Mouse (Mus musculus) midbrain, embryonic 14.5 days (tissue): ENCODE measurements at regions not wholly inside any gene's neighbourhood (a gene's known extent, or its start where the extent isn't known, plus 50 kb on each side); places are given as distances from the start of the nearest gene placed in this dataset.

Experiments
- ATAC-seq: fragments of 200-750 bp; cut with Nextera tagmentation; 2 replicates; pipeline ENCODE4 v1.8.0; 2017; ENCODE audit warnings: moderate number of reproducible peaks, moderate library complexity; ENCODE audit not compliant: low FRiP score, low TSS enrichment
- DNase-seq: peaks from one replicate; pipeline ENCODE4 v3.0.0-alpha.2; 2015
- H3K27ac ChIP-seq: fragments of 300-500 bp; sonication (generic); replicated peaks from 2 replicates; pipeline ENCODE4 v1.5.1; 2014; ENCODE audit warnings: mild to moderate bottlenecking, low read depth, low read length, moderate library complexity
- H3K27me3 ChIP-seq: fragments of 300-500 bp; sonication (generic); 2 replicates; pipeline ENCODE4 v1.6.1; 2014; ENCODE audit warnings: low read length, control low read depth, mixed read lengths; ENCODE audit not compliant: control insufficient read depth, insufficient read depth
- H3K36me3 ChIP-seq: fragments of 300-500 bp; sonication (generic); 2 replicates; pipeline ENCODE4 v1.6.1; 2014; ENCODE audit warnings: low read length, control low read depth; ENCODE audit not compliant: control insufficient read depth, insufficient read depth
- H3K4me1 ChIP-seq: fragments of 300-500 bp; sonication (generic); 2 replicates; pipeline ENCODE4 v1.6.1; 2014; ENCODE audit warnings: mild to moderate bottlenecking, antibody characterized with exemption, low read length, control low read depth; ENCODE audit not compliant: control insufficient read depth, insufficient read depth
- H3K4me2 ChIP-seq: fragments of 300-500 bp; sonication (generic); 2 replicates; pipeline ENCODE4 v1.6.1; 2014; ENCODE audit warnings: mild to moderate bottlenecking, low read length, moderate library complexity
- H3K4me3 ChIP-seq: fragments of 300-500 bp; sonication (generic); replicated peaks from 2 replicates; pipeline ENCODE4 v1.5.1; 2014; ENCODE audit warnings: low read depth, low read length
- H3K9ac ChIP-seq: fragments of 300-500 bp; sonication (generic); replicated peaks from 2 replicates; pipeline ENCODE4 v1.6.1; 2014; ENCODE audit warnings: mild to moderate bottlenecking, low read length, moderate library complexity
- H3K9me3 ChIP-seq: fragments of 300-500 bp; sonication (generic); 2 replicates; pipeline ENCODE4 v1.6.1; 2016; ENCODE audit warnings: low read length, control low read depth, mixed read lengths; ENCODE audit not compliant: control insufficient read depth
- WGBS: fragments of 180-500 bp; shearing (Covaris S2); extraction: QIAGEN DNeasy Blood & Tissue Kit; methylation state at CpG from one replicate; pipeline ENCODE4 v1.1.7; 2014; 5-methylcytosine and 5-hydroxymethylcytosine counted together

GRCm38 (mm10) chr9:99800076-99800475 lies 75.9 kb downstream of the Sox14 start:
- ATAC-seq: 0 out of 2 replicates have a peak, but pooled peaks have one; percentile 9
- H3K27ac ChIP-seq: peak overlapping the region; percentile 82
- peak; percentile 51 for DNase-seq
- H3K4me3 ChIP-seq: peak overlapping the region; percentile 31
- H3K9ac ChIP-seq: peak overlapping the region; percentile 13; the same call in 1 of the 2 replicates
- peaks cover 26% of the 10 kb centered on the region for H3K4me1 ChIP-seq
- H3K4me2 ChIP-seq: peak overlapping the region; percentile 58
- no peaks in the 10 kb centered on the region; the same call in 1 of the 2 replicates for H3K27me3 ChIP-seq
- no peaks in the 10 kb centered on the region for H3K36me3 ChIP-seq
- no peaks in the 10 kb centered on the region for H3K9me3 ChIP-seq
- WGBS: 1% methylated on average over 13 of the region's 13 CpGs

- H3K9me3 ChIP-seq: no peaks in the 10 kb centered on the region
Observed at GRCm38 (mm10) chr9:99799387-99800021, 76.5 kb downstream of the Sox14 start.

GRCm38 (mm10) chr9:99797066-99797770 lies 78.8 kb downstream of the Sox14 start:
- Histone ChIP-seq H3K27ac (no peak overlapping the region), H3K9me3 (no peaks in the 10 kb centered on the region), H3K4me1 (peaks cover 26% of the 10 kb centered on the region), H3K4me2 (no peak overlapping the region), H3K4me3 (no peak overlapping the region), H3K9ac (no peak overlapping the region), H3K36me3 (no peaks in the 10 kb centered on the region), H3K27me3 (peaks cover 12% of the 10 kb centered on the region; the same call in 1 of the 2 replicates)
- DNase-seq (peak; percentile 61), ATAC-seq (no peak)
- WGBS: 6% methylated on average over 9 of the region's 9 CpGs

More at GRCm38 (mm10) chr9:99799387-99800021, 76.5 kb downstream of the Sox14 start:
- ATAC-seq (peak; percentile 90), DNase-seq (peak; percentile 84)
- Histone ChIP-seq H3K4me2 (peak overlapping the region; percentile 58), H3K36me3 (no peaks in the 10 kb centered on the region), H3K4me3 (peak overlapping the region; percentile 31), H3K27me3 (peaks cover under 1% of the 10 kb centered on the region; the same call in 1 of the 2 replicates), H3K4me1 (peaks cover 26% of the 10 kb centered on the region), H3K9ac (peak overlapping the region; percentile 13; the same call in 1 of the 2 replicates), H3K27ac (peak overlapping the region; percentile 82)
- WGBS: 1% methylated on average over 16 of the region's 16 CpGs

- no peak overlapping the region for H3K4me2 ChIP-seq
- H3K9me3 ChIP-seq: no peaks in the 10 kb centered on the region
- H3K27ac ChIP-seq: no peak overlapping the region; the same call in 1 of the 2 replicates
- WGBS: 80% methylated on average over 7 of the region's 7 CpGs
- H3K36me3 ChIP-seq: no peaks in the 10 kb centered on the region
- DNase-seq (no peak), ATAC-seq (no peak)
- peaks cover 12% of the 10 kb centered on the region; the same call in 1 of the 2 replicates for H3K27me3 ChIP-seq
- peaks cover 7% of the 10 kb centered on the region; the same call in 1 of the 2 replicates for H3K4me1 ChIP-seq
- no peak overlapping the region for H3K9ac ChIP-seq
- no peak overlapping the region for H3K4me3 ChIP-seq
Observed at GRCm38 (mm10) chr9:99792700-99793099, 75.6 kb upstream of the Cldn18 start.

GRCm38 (mm10) chr9:99786864-99787263 lies 69.8 kb upstream of the Cldn18 start:
- H3K27me3 ChIP-seq: no peaks in the 10 kb centered on the region
- H3K9me3 ChIP-seq: no peaks in the 10 kb centered on the region
- no peak overlapping the region for H3K9ac ChIP-seq
- no peak overlapping the region for H3K4me3 ChIP-seq
- no peaks in the 10 kb centered on the region for H3K4me1 ChIP-seq
- WGBS: 90% methylated on average over 7 of the region's 7 CpGs
- no peaks in the 10 kb centered on the region for H3K36me3 ChIP-seq
- no peak overlapping the region for H3K4me2 ChIP-seq
- ATAC-seq (no peak), DNase-seq (no peak)
- H3K27ac ChIP-seq: no peak overlapping the region

- H3K4me1 ChIP-seq: no peaks in the 10 kb centered on the region
- no peak overlapping the region for H3K4me2 ChIP-seq
- no peaks in the 10 kb centered on the region for H3K27me3 ChIP-seq
- no peaks in the 10 kb centered on the region for H3K36me3 ChIP-seq
- H3K4me3 ChIP-seq: no peak overlapping the region
- H3K9me3 ChIP-seq: no peaks in the 10 kb centered on the region
- WGBS: 76% methylated on average over 2 of the region's 2 CpGs
- no peak for DNase-seq
- ATAC-seq: no peak
- H3K27ac ChIP-seq: no peak overlapping the region
- H3K9ac ChIP-seq: no peak overlapping the region
Observed at GRCm38 (mm10) chr9:99783156-99783555, 66.1 kb upstream of the Cldn18 start.

- 53% methylated on average over 7 of the region's 7 CpGs for WGBS
- DNase-seq (peak; percentile 30), ATAC-seq (no peak)
- Histone ChIP-seq H3K9me3 (no peaks in the 10 kb centered on the region), H3K4me2 (no peak overlapping the region), H3K27ac (no peak overlapping the region), H3K4me3 (no peak overlapping the region), H3K36me3 (no peaks in the 10 kb centered on the region), H3K27me3 (no peaks in the 10 kb centered on the region), H3K4me1 (no peaks in the 10 kb centered on the region), H3K9ac (no peak overlapping the region)
Observed at GRCm38 (mm10) chr9:99782364-99783119, 65.5 kb upstream of the Cldn18 start.

- no peak overlapping the region for H3K9ac ChIP-seq
- no peak overlapping the region for H3K4me3 ChIP-seq
- no peak overlapping the region for H3K27ac ChIP-seq
- H3K4me2 ChIP-seq: no peak overlapping the region
- no peaks in the 10 kb centered on the region for H3K36me3 ChIP-seq
- H3K9me3 ChIP-seq: no peaks in the 10 kb centered on the region
- 84% methylated on average over 4 of the region's 4 CpGs for WGBS
- H3K4me1 ChIP-seq: no peaks in the 10 kb centered on the region
- no peaks in the 10 kb centered on the region for H3K27me3 ChIP-seq
- ATAC-seq: no peak
- no peak for DNase-seq
Observed at GRCm38 (mm10) chr9:99778871-99779270, 61.8 kb upstream of the Cldn18 start.
